Mouse (Mus musculus) common myeloid progenitor, adult 5-6 weeks (primary cell): ENCODE results near the gene Cdh1. TPM values are rescaled to one million over a fixed set of nuclear protein-coding genes. Genes with fewer than 3 reads are reported as not detected.

Experiments
- ATAC-seq: replicated peaks from 2 replicates; pipeline ENCODE4 v1.8.0; 2016; ENCODE audit warnings: low read depth, mild to moderate bottlenecking, moderate TSS enrichment, inconsistent platforms; ENCODE audit not compliant: poor library complexity, severe bottlenecking
- total RNA-seq: library from RNA; stranded (forward); fragments of 200-1000, 187-1606 nt; gene quantifications from 2 replicates; pipeline ENCODE4 v1.2.3, GENCODE M21; 2017

Gene Cdh1
- total RNA-seq, 1 experiment from 2014 or later: 0.23 TPM

GRCm38 (mm10) chr8:106618324-106618723 lies 15.2 kb downstream of the Cdh1 start:
- ATAC-seq: no peak

GRCm38 (mm10) chr8:106619549-106620245 lies 16.5 kb downstream of the Cdh1 start:
- no peak for ATAC-seq

- no peak for ATAC-seq
These were observed 17.3 kb downstream of the Cdh1 start for GRCm38 (mm10) chr8:106620488-106620887.

- ATAC-seq: peak; percentile 39; the same call in 1 of the 2 replicates
These were observed 19.9 kb downstream of the Cdh1 start for GRCm38 (mm10) chr8:106623016-106623415.

GRCm38 (mm10) chr8:106623451-106623850 lies 20.3 kb downstream of the Cdh1 start:
- ATAC-seq: no peak

- ATAC-seq: no peak
These were observed 20.8 kb downstream of the Cdh1 start for GRCm38 (mm10) chr8:106623954-106624353.

- no peak for ATAC-seq
These were observed 21.6 kb downstream of the Cdh1 start for GRCm38 (mm10) chr8:106624743-106625142.

GRCm38 (mm10) chr8:106626096-106626865 lies 23.1 kb downstream of the Cdh1 start:
- ATAC-seq: no peak

GRCm38 (mm10) chr8:106628291-106628964 lies 25.3 kb downstream of the Cdh1 start:
- no peak for ATAC-seq

- ATAC-seq: no peak
These were observed 26.3 kb downstream of the Cdh1 start for GRCm38 (mm10) chr8:106629456-106629855.

- ATAC-seq: no peak
These were observed 28.8 kb downstream of the Cdh1 start for GRCm38 (mm10) chr8:106631904-106632303.

- ATAC-seq: no peak
These were observed 29.5 kb downstream of the Cdh1 start for GRCm38 (mm10) chr8:106632650-106633049.

- peak; percentile 83 for ATAC-seq
These were observed 30.4 kb downstream of the Cdh1 start for GRCm38 (mm10) chr8:106633361-106634158.

GRCm38 (mm10) chr8:106635284-106635683 lies 32.1 kb downstream of the Cdh1 start:
- ATAC-seq: peak; percentile 53

GRCm38 (mm10) chr8:106637446-106637845 lies 34.3 kb downstream of the Cdh1 start:
- no peak for ATAC-seq

GRCm38 (mm10) chr8:106638768-106639295 lies 35.7 kb downstream of the Cdh1 start:
- ATAC-seq: no peak

GRCm38 (mm10) chr8:106640212-106640611 lies 37.1 kb downstream of the Cdh1 start:
- no peak for ATAC-seq

GRCm38 (mm10) chr8:106640921-106641320 lies 37.8 kb downstream of the Cdh1 start:
- no peak for ATAC-seq

GRCm38 (mm10) chr8:106642172-106642571 lies 39.0 kb downstream of the Cdh1 start:
- no peak for ATAC-seq

- peak; percentile 91 for ATAC-seq
These were observed 39.9 kb downstream of the Cdh1 start for GRCm38 (mm10) chr8:106643100-106643499.
